Mouse (Mus musculus) thymus, adult 2 months (tissue): ENCODE data around the gene Bex2. TPM values are rescaled to one million over a fixed set of nuclear protein-coding genes. Genes with fewer than 3 reads are reported as not detected.
"Not testable (repeated sequence)": the region's sequence is repeated elsewhere in the genome, so short reads cannot be mapped to it uniquely, and the experiment has no call there.

Experiments
- DNase-seq: peaks from one replicate; pipeline ENCODE4 v3.0.0; 2021
- H3K27ac ChIP-seq: fragments of 200-500 bp; 2 replicates; pipeline ENCODE4 v1.5.1; 2012; ENCODE audit warnings: low read length, control low read depth; ENCODE audit not compliant: control insufficient read depth, insufficient read depth
- H3K27me3 ChIP-seq: fragments of 200-500 bp; 2 replicates; pipeline ENCODE4 v1.6.1; 2012; ENCODE audit warnings: mild to moderate bottlenecking, low read length, moderate library complexity, mixed read lengths; ENCODE audit not compliant: control insufficient read depth, insufficient read depth
- H3K36me3 ChIP-seq: fragments of 200-500 bp; 2 replicates; pipeline ENCODE4 v1.6.1; 2012; ENCODE audit warnings: mild to moderate bottlenecking, low read length, moderate library complexity; ENCODE audit not compliant: control insufficient read depth, insufficient read depth
- H3K4me1 ChIP-seq: fragments of 200-500 bp; replicated peaks from 2 replicates; pipeline ENCODE4 v1.6.1; 2012; ENCODE audit warnings: low read length; ENCODE audit not compliant: control insufficient read depth, insufficient read depth
- H3K4me3 ChIP-seq: fragments of 200-500 bp; 2 replicates; pipeline ENCODE4 v1.5.1; 2012; ENCODE audit warnings: mild to moderate bottlenecking, low read length, control low read depth, moderate library complexity; ENCODE audit not compliant: control insufficient read depth, insufficient read depth
- CTCF ChIP-seq: fragments of 200-500 bp; IDR thresholded peaks from 2 replicates; pipeline ENCODE4 v1.5.1; 2012; ENCODE audit warnings: mild to moderate bottlenecking, control low read depth, low read length, moderate library complexity, borderline replicate concordance; ENCODE audit not compliant: control insufficient read depth, poor library complexity, insufficient read depth; ENCODE audit errors: extremely low read depth
- POLR2A ChIP-seq: fragments of 200-500 bp; IDR thresholded peaks from 2 replicates; pipeline ENCODE4 v1.6.1; 2012; ENCODE audit warnings: mild to moderate bottlenecking, low read length, control low read depth, moderate library complexity; ENCODE audit not compliant: control insufficient read depth, poor library complexity, insufficient read depth; ENCODE audit errors: extremely low read depth
- WGBS: fragments of 180-500 bp; shearing (Covaris S2); methylation state at CpG from one replicate; pipeline ENCODE4 v1.1.7; 2018; 5-methylcytosine and 5-hydroxymethylcytosine counted together
- polyA plus RNA-seq: library from polyadenylated mRNA; depleted of rRNA; stranded (reverse); fragments of >200 nt; gene quantifications from 2 replicates; pipeline ENCODE4 v1.2.3, GENCODE M21; 2012; rRNA removed

The Bex2 gene
- polyA plus RNA-seq, 1 experiment: 1.1 TPM

GRCm38 (mm10) chrX:136043726-136044125 is 24.3 kb downstream of the Bex2 start:
- Histone ChIP-seq H3K27me3 (no peaks in the 10 kb centered on the region), H3K27ac (no peak overlapping the region), H3K36me3 (no peaks in the 10 kb centered on the region), H3K4me3 (no peak overlapping the region), H3K4me1 (no peaks in the 10 kb centered on the region)
- 100% methylated on average over 1 of the region's 1 CpGs for WGBS
- TF ChIP-seq POLR2A: no peak
- no peak for TF ChIP-seq CTCF
- DNase-seq: no peak

DNA sequence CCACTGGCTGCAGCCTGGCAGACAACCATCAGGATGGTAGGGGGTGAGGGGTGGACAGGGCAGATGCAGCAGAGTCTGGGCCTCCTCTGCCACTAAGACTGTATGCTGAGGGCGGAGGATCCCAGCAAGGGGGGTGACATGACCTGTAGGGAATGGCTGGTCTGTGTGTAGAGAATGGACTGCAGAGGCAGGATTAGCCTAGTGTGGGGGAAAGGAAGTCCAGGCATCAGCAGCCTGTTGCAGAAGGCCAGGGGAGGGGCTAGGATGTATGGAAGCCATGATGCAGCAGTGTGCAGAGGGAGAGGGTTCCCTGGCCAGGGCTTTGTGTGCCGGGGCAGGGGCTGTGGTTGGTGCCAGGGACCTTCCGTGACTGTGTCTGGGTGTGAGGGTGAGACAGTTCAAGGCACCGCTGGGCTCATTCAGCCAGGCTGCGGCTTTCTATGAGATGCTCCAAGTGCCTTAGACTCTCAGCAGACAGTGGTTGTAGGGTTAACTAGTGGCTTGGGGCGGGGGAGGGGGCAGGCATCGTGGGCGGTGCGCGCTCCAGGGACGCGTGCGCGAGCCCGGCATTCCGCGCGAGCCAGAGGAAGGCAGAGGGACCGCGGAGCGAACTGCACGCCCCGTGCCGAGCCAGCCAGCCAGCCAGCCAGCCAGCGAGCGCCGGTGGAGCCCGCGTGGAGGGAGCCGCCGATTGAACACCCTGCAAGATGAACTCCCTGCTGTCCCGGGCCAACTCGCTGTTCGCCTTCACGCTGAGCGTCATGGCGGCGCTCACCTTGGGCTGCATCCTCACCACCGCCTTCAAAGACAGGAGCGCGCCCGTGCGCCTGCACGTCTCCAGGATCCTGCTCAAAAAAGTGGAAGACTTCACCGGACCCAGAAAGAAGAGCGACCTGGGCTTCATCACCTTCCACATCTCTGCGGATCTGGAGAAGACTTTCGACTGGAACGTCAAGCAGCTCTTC is 35.0 kb downstream of the Bex2 start, which contains the start of gene Arxes1:
Gene Arxes1, plus strand, starts transcription at position 569 of the 965 bp plus-strand sequence.
- not testable (repeated sequence) for H3K36me3 ChIP-seq, H3K27ac ChIP-seq, H3K4me1 ChIP-seq, H3K27me3 ChIP-seq, H3K4me3 ChIP-seq, DNase-seq
- 93% methylated on average over 1 of the region's 49 CpGs for WGBS

DNA sequence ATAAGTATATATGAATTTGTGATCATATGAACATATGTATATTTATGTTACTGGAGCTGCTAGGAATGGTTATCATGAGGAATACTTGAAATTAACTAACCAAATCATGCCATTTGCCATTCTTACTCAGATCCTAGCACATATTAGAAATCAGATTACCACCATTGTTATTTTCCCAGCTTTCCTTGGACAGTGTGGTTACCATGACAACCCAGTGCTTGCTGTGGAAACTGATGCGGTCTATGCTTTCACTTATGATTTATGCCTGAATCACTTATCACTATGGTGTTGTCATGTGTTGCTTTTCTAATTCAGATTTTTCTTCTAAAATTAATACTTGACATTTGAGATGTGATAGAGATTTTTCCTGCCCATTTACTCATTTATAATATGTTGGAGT is 37.7 kb downstream of the Bex2 start:
- no peak overlapping the region for H3K4me3 ChIP-seq
- H3K27me3 ChIP-seq: no peaks in the 10 kb centered on the region
- no peaks in the 10 kb centered on the region for H3K36me3 ChIP-seq
- WGBS: 81% methylated on average over 1 of the region's 1 CpGs
- no peak for DNase-seq
- TF ChIP-seq POLR2A: no peak
- no peak for TF ChIP-seq CTCF
- H3K27ac ChIP-seq: no peak overlapping the region
- no peaks in the 10 kb centered on the region for H3K4me1 ChIP-seq

Other genes with a start within 250 kb of the Bex2 start
- 5.0 and 14.9 TPM in 2 replicates for gene Gprasp2, start 229.2 kb downstream of the Bex2 start, polyA plus RNA-seq
- 4.8 and 6.2 TPM in 2 replicates for gene Arxes2, start 74.4 kb downstream of the Bex2 start, polyA plus RNA-seq
- 0.35 and 0.71 TPM in 2 replicates for gene Arxes1, start 34.9 kb downstream of the Bex2 start, polyA plus RNA-seq
- 0.03 TPM in 1 of 2 replicates, not detected in the other for gene Nxf3, start 17.0 kb upstream of the Bex2 start, polyA plus RNA-seq
- gene Bex4, start 70.8 kb upstream of the Bex2 start, polyA plus RNA-seq: not detected in 2 replicates
- gene Tceal8, start 104.1 kb upstream of the Bex2 start, polyA plus RNA-seq: 0.96 and 1.2 TPM in 2 replicates
- gene Tceal5, start 135.6 kb upstream of the Bex2 start, polyA plus RNA-seq: 0.12 TPM in 1 of 2 replicates, not detected in the other
- not detected in 2 replicates for gene Tceal7, start 146.5 kb upstream of the Bex2 start, polyA plus RNA-seq
- 1.5 and 2.1 TPM in 2 replicates for gene Bex1, start 147.3 kb upstream of the Bex2 start, polyA plus RNA-seq
- 4.6 and 7.7 TPM in 2 replicates for gene Tceal9, start 176.8 kb upstream of the Bex2 start, polyA plus RNA-seq
- 46.3 and 55.0 TPM in 2 replicates for gene Bex3, start 202.0 kb upstream of the Bex2 start, polyA plus RNA-seq